Mouse (Mus musculus) inflammation-experienced regulatory T-cells (primary cell): ENCODE results near the gene Olfr1302. TPM values are rescaled to one million over a fixed set of nuclear protein-coding genes. Genes with fewer than 3 reads are reported as not detected.

Experiments
- polyA plus RNA-seq, 2 experiments: library from polyadenylated mRNA; unstranded; fragments of 100-300 nt; shearing (Covaris generic); gene quantifications; one replicate each; pipeline ENCODE4 v1.2.1; 2017

Olfr1302 gene
- not detected for polyA plus RNA-seq

DNA sequence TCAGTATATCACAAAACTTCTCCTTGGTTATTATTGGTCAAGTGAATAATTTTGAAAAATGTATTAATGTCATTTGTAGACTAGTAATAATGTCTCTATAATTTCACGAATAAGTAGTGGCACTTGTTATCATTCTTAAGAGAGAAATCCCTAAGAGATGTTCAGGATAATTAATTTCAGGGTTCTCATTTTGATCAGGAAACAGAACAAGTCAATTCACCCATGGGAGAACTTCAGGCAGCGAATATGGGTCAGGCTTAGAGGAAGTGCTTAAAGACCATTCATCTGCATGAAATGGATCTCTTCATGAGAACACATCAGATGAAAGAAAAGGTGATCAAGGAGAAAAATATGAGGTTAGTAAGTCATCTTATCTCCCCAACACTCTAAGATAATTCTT, at the start of gene Olfr1302:
TSS of gene Olfr1302 (plus strand) at position 301 of the 400 bp plus-strand sequence.

DNA sequence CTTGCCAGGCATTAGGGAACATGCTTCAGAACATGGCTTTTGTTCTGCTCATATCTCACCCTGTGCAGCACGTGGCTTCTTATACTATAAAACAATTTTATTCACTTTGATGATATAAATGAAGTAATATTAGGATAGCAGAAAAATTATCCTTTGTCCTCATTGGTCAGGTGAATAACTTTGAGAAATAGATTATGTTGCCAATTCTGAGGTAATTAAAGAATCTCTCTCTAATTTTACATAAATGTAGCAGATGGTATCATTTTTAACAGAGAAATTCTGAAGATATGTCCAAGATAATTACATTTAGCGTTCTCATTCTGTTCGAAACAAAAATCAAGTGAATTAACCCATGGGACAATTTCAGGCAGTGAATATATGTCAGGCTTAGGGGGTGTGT, 26.5 kb upstream of the Olfr1302 start, which contains the start of gene Olfr1301:
TSS of gene Olfr1301 (plus strand) at position 301 of the 400 bp plus-strand sequence.

DNA sequence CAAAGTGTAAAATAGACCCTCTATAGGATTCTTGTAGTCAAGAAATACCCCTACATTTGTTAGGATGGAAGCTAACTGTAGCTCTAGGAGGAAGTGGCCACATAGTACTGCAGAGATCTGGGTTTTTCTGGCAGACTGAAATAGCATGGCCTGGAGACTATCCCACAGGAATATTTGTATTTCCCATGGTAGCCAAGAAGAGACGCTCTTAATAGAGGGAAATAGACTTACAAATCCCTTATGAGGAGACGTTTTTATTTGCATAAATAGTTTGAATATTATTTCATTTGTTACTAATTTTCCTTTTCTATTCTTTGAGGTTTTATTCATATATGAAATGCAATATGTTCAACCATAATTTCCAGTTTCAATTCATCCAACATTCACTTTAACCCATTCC, 43.0 kb downstream of the Olfr1302 start, which contains the start of gene Olfr1303:
TSS of gene Olfr1303 (minus strand) at position 101 of the 400 bp plus-strand sequence.

Other genes with a start within 250 kb of the Olfr1302 start
- gene Olfr1294, start 237.1 kb upstream of the Olfr1302 start, polyA plus RNA-seq = not detected
- not detected for gene Olfr1295, start 207.7 kb upstream of the Olfr1302 start, polyA plus RNA-seq
- under 1 TPM in 1 of 2 experiments, not detected in 1; 0.22 TPM for gene Olfr1297, start 150.9 kb upstream of the Olfr1302 start, polyA plus RNA-seq
- not detected for gene Olfr1298, start 128.2 kb upstream of the Olfr1302 start, polyA plus RNA-seq
- gene Olfr1299, start 116.0 kb upstream of the Olfr1302 start, polyA plus RNA-seq = not detected
- gene Olfr1301, start 26.4 kb upstream of the Olfr1302 start, polyA plus RNA-seq = not detected
- gene Olfr1303, start 42.9 kb downstream of the Olfr1302 start, polyA plus RNA-seq = not detected
- not detected for gene Olfr1305, start 99.7 kb downstream of the Olfr1302 start, polyA plus RNA-seq
- gene Olfr1306, start 138.8 kb downstream of the Olfr1302 start, polyA plus RNA-seq = under 1 TPM in 1 of 2 experiments, not detected in 1; 0.15 TPM
- under 1 TPM; 0.12 to 0.43 TPM for gene Olfr1307, start 172.0 kb downstream of the Olfr1302 start, polyA plus RNA-seq
- gene Olfr1308, start 187.5 kb downstream of the Olfr1302 start, polyA plus RNA-seq = not detected
- under 1 TPM in 1 of 2 experiments, not detected in 1; 0.33 TPM for gene Olfr1309, start 212.9 kb downstream of the Olfr1302 start, polyA plus RNA-seq
- under 1 TPM in 1 of 2 experiments, not detected in 1; 0.05 TPM for gene Olfr1310, start 235.3 kb downstream of the Olfr1302 start, polyA plus RNA-seq
- gene Olfr1311, start 247.0 kb downstream of the Olfr1302 start, polyA plus RNA-seq = not detected